Mouse (Mus musculus): ENCODE data around the gene H2al1h. TPM values are rescaled to one million over a fixed set of nuclear protein-coding genes. Genes with fewer than 3 reads are reported as not detected.
"Not testable (repeated sequence)": the region's sequence is repeated elsewhere in the genome, so short reads cannot be mapped to it uniquely, and the experiment has no call there.

Gene H2al1h
- polyA plus RNA-seq (2011; ENCODE audit: insufficient read depth, insufficient read length, low read depth, missing spikeins) = not detected in 2 replicates

- H3K4me3 ChIP-seq (ENCODE audit: low read depth, low read length); H3K9ac ChIP-seq (ENCODE audit: low read depth, poor library complexity, severe bottlenecking); H3K9me3 ChIP-seq (replicated peaks; ENCODE audit: control insufficient read depth, insufficient read depth, low read length, poor library complexity, severe bottlenecking); H3K4me1 ChIP-seq (ENCODE audit: control insufficient read depth, insufficient read depth, low read length); H3K27me3 ChIP-seq (ENCODE audit: control insufficient read depth, insufficient read depth, low read length, poor library complexity, severe bottlenecking); H3K36me3 ChIP-seq (ENCODE audit: control insufficient read depth, insufficient read depth, low read length, poor library complexity, severe bottlenecking); H3K27ac ChIP-seq (ENCODE audit: insufficient read depth, low read length): not testable (repeated sequence)
Measured at GRCm38 (mm10) chrX:11321192-11321591, at the start of gene H2al1h. TSS of gene H2al1h (plus strand) at chrX:11321492.

GRCm38 (mm10) chrX:11273190-11273589 lies 48.1 kb upstream of the H2al1h start:
- H3K9ac ChIP-seq (ENCODE audit: low read depth, poor library complexity, severe bottlenecking) = no peak overlapping the region
- H3K36me3 ChIP-seq (ENCODE audit: control insufficient read depth, insufficient read depth, low read length, poor library complexity, severe bottlenecking) = no peaks in the 10 kb centered on the region
- H3K27me3 ChIP-seq (ENCODE audit: control insufficient read depth, insufficient read depth, low read length, poor library complexity, severe bottlenecking) = no peaks in the 10 kb centered on the region
- no peaks in the 10 kb centered on the region for H3K9me3 ChIP-seq (replicated peaks; ENCODE audit: control insufficient read depth, insufficient read depth, low read length, poor library complexity, severe bottlenecking)
- no peak for TF ChIP-seq EP300 (IDR thresholded peaks at IDR 0.05; ENCODE audit: insufficient read depth, low read depth, low read length)
- no peak for TF ChIP-seq CTCF (IDR thresholded peaks at IDR 0.05; ENCODE audit: low read depth, low read length)
- no peak for TF ChIP-seq POLR2A (IDR thresholded peaks at IDR 0.05; ENCODE audit: insufficient read depth, low read length)
- H3K27ac ChIP-seq (ENCODE audit: insufficient read depth, low read length) = no peak overlapping the region
- no peaks in the 10 kb centered on the region for H3K4me1 ChIP-seq (ENCODE audit: control insufficient read depth, insufficient read depth, low read length)
- H3K4me3 ChIP-seq (ENCODE audit: low read depth, low read length) = no peak overlapping the region

GRCm38 (mm10) chrX:11277083-11277482 lies 44.2 kb upstream of the H2al1h start:
- Histone ChIP-seq H3K36me3 (ENCODE audit: control insufficient read depth, insufficient read depth, low read length, poor library complexity, severe bottlenecking) (no peaks in the 10 kb centered on the region), H3K27ac (ENCODE audit: insufficient read depth, low read length) (no peak overlapping the region), H3K4me3 (ENCODE audit: low read depth, low read length) (no peak overlapping the region), H3K9me3 (replicated peaks; ENCODE audit: control insufficient read depth, insufficient read depth, low read length, poor library complexity, severe bottlenecking) (no peaks in the 10 kb centered on the region), H3K4me1 (ENCODE audit: control insufficient read depth, insufficient read depth, low read length) (no peaks in the 10 kb centered on the region), H3K9ac (ENCODE audit: low read depth, poor library complexity, severe bottlenecking) (no peak overlapping the region), H3K27me3 (ENCODE audit: control insufficient read depth, insufficient read depth, low read length, poor library complexity, severe bottlenecking) (no peaks in the 10 kb centered on the region)
- no peak for TF ChIP-seq EP300 (IDR thresholded peaks at IDR 0.05; ENCODE audit: insufficient read depth, low read depth, low read length)
- no peak for TF ChIP-seq CTCF (IDR thresholded peaks at IDR 0.05; ENCODE audit: low read depth, low read length)
- TF ChIP-seq POLR2A (IDR thresholded peaks at IDR 0.05; ENCODE audit: insufficient read depth, low read length) = no peak

GRCm38 (mm10) chrX:11280741-11281140 lies 40.6 kb upstream of the H2al1h start:
- no peaks in the 10 kb centered on the region for H3K27me3 ChIP-seq (ENCODE audit: control insufficient read depth, insufficient read depth, low read length, poor library complexity, severe bottlenecking)
- no peaks in the 10 kb centered on the region for H3K4me1 ChIP-seq (ENCODE audit: control insufficient read depth, insufficient read depth, low read length)
- no peaks in the 10 kb centered on the region for H3K36me3 ChIP-seq (ENCODE audit: control insufficient read depth, insufficient read depth, low read length, poor library complexity, severe bottlenecking)
- no peak overlapping the region for H3K9ac ChIP-seq (ENCODE audit: low read depth, poor library complexity, severe bottlenecking)
- no peak for TF ChIP-seq POLR2A (IDR thresholded peaks at IDR 0.05; ENCODE audit: insufficient read depth, low read length)
- TF ChIP-seq CTCF (IDR thresholded peaks at IDR 0.05; ENCODE audit: low read depth, low read length) = no peak
- no peak for TF ChIP-seq EP300 (IDR thresholded peaks at IDR 0.05; ENCODE audit: insufficient read depth, low read depth, low read length)
- no peak overlapping the region for H3K4me3 ChIP-seq (ENCODE audit: low read depth, low read length)
- no peak overlapping the region for H3K27ac ChIP-seq (ENCODE audit: insufficient read depth, low read length)
- H3K9me3 ChIP-seq (replicated peaks; ENCODE audit: control insufficient read depth, insufficient read depth, low read length, poor library complexity, severe bottlenecking) = peaks cover 8% of the 10 kb centered on the region

- Histone ChIP-seq H3K4me3 (ENCODE audit: low read depth, low read length) (no peak overlapping the region), H3K9ac (ENCODE audit: low read depth, poor library complexity, severe bottlenecking) (no peak overlapping the region), H3K36me3 (ENCODE audit: control insufficient read depth, insufficient read depth, low read length, poor library complexity, severe bottlenecking) (no peaks in the 10 kb centered on the region), H3K9me3 (replicated peaks; ENCODE audit: control insufficient read depth, insufficient read depth, low read length, poor library complexity, severe bottlenecking) (peaks cover 4% of the 10 kb centered on the region; the same call in 1 of the 2 replicates), H3K27ac (ENCODE audit: insufficient read depth, low read length) (no peak overlapping the region), H3K4me1 (ENCODE audit: control insufficient read depth, insufficient read depth, low read length) (no peaks in the 10 kb centered on the region), H3K27me3 (ENCODE audit: control insufficient read depth, insufficient read depth, low read length, poor library complexity, severe bottlenecking) (no peaks in the 10 kb centered on the region)
- no peak for TF ChIP-seq POLR2A (IDR thresholded peaks at IDR 0.05; ENCODE audit: insufficient read depth, low read length)
- no peak for TF ChIP-seq EP300 (IDR thresholded peaks at IDR 0.05; ENCODE audit: insufficient read depth, low read depth, low read length)
Measured at GRCm38 (mm10) chrX:11288306-11288882, 32.9 kb upstream of the H2al1h start.

- H3K9me3 ChIP-seq (replicated peaks; ENCODE audit: control insufficient read depth, insufficient read depth, low read length, poor library complexity, severe bottlenecking) = no peaks in the 10 kb centered on the region
- H3K36me3 ChIP-seq (ENCODE audit: control insufficient read depth, insufficient read depth, low read length, poor library complexity, severe bottlenecking) = no peaks in the 10 kb centered on the region
- H3K4me3 ChIP-seq (ENCODE audit: low read depth, low read length) = no peak overlapping the region
- no peak for TF ChIP-seq EP300 (IDR thresholded peaks at IDR 0.05; ENCODE audit: insufficient read depth, low read depth, low read length)
- no peak for TF ChIP-seq POLR2A (IDR thresholded peaks at IDR 0.05; ENCODE audit: insufficient read depth, low read length)
- TF ChIP-seq CTCF (IDR thresholded peaks at IDR 0.05; ENCODE audit: low read depth, low read length) = no peak
- H3K9ac ChIP-seq (ENCODE audit: low read depth, poor library complexity, severe bottlenecking) = no peak overlapping the region
- H3K4me1 ChIP-seq (ENCODE audit: control insufficient read depth, insufficient read depth, low read length) = no peaks in the 10 kb centered on the region
- no peaks in the 10 kb centered on the region for H3K27me3 ChIP-seq (ENCODE audit: control insufficient read depth, insufficient read depth, low read length, poor library complexity, severe bottlenecking)
- no peak overlapping the region for H3K27ac ChIP-seq (ENCODE audit: insufficient read depth, low read length)
Measured at GRCm38 (mm10) chrX:11289244-11289643, 32.0 kb upstream of the H2al1h start.

- H3K27me3 ChIP-seq (ENCODE audit: control insufficient read depth, insufficient read depth, low read length, poor library complexity, severe bottlenecking); H3K27ac ChIP-seq (ENCODE audit: insufficient read depth, low read length); H3K9me3 ChIP-seq (replicated peaks; ENCODE audit: control insufficient read depth, insufficient read depth, low read length, poor library complexity, severe bottlenecking); H3K4me3 ChIP-seq (ENCODE audit: low read depth, low read length); H3K4me1 ChIP-seq (ENCODE audit: control insufficient read depth, insufficient read depth, low read length); H3K9ac ChIP-seq (ENCODE audit: low read depth, poor library complexity, severe bottlenecking); H3K36me3 ChIP-seq (ENCODE audit: control insufficient read depth, insufficient read depth, low read length, poor library complexity, severe bottlenecking): not testable (repeated sequence)
Measured at GRCm38 (mm10) chrX:11298957-11299356, 22.3 kb upstream of the H2al1h start, which contains the start of gene H2al1a. TSS of gene H2al1a (plus strand) at chrX:11299257.

GRCm38 (mm10) chrX:11302132-11302531 lies 19.2 kb upstream of the H2al1h start, which contains the start of gene H2al1b:
TSS of gene H2al1b (plus strand) at chrX:11302432.
- H3K36me3 ChIP-seq (ENCODE audit: control insufficient read depth, insufficient read depth, low read length, poor library complexity, severe bottlenecking); H3K27me3 ChIP-seq (ENCODE audit: control insufficient read depth, insufficient read depth, low read length, poor library complexity, severe bottlenecking); H3K9me3 ChIP-seq (replicated peaks; ENCODE audit: control insufficient read depth, insufficient read depth, low read length, poor library complexity, severe bottlenecking); H3K27ac ChIP-seq (ENCODE audit: insufficient read depth, low read length); H3K9ac ChIP-seq (ENCODE audit: low read depth, poor library complexity, severe bottlenecking); H3K4me1 ChIP-seq (ENCODE audit: control insufficient read depth, insufficient read depth, low read length); H3K4me3 ChIP-seq (ENCODE audit: low read depth, low read length): not testable (repeated sequence)

GRCm38 (mm10) chrX:11305355-11305754 lies 15.9 kb upstream of the H2al1h start, which contains the start of gene H2al1c:
TSS of gene H2al1c (plus strand) at chrX:11305655.
- not testable (repeated sequence) for H3K4me3 ChIP-seq (ENCODE audit: low read depth, low read length); H3K36me3 ChIP-seq (ENCODE audit: control insufficient read depth, insufficient read depth, low read length, poor library complexity, severe bottlenecking); H3K27ac ChIP-seq (ENCODE audit: insufficient read depth, low read length); H3K9ac ChIP-seq (ENCODE audit: low read depth, poor library complexity, severe bottlenecking); H3K27me3 ChIP-seq (ENCODE audit: control insufficient read depth, insufficient read depth, low read length, poor library complexity, severe bottlenecking); H3K9me3 ChIP-seq (replicated peaks; ENCODE audit: control insufficient read depth, insufficient read depth, low read length, poor library complexity, severe bottlenecking); H3K4me1 ChIP-seq (ENCODE audit: control insufficient read depth, insufficient read depth, low read length)

Data from ES-Bruce4 (cell line).